8 mouse cellular contexts compared by ENCODE assay signal in genomic region chr5:128601036-128602019, GRCm38 (mm10). TPM values are rescaled to one million over a fixed set of nuclear protein-coding genes. Genes with fewer than 3 reads are reported as not detected.
DNase-seq lines count a peak whose midpoint lies in the region; ATAC-seq and TF ChIP-seq lines count a peak whose summit lies in the region.

No protein-coding gene starts in this region.

- peak overlapping the region; percentile 51 for H3K9ac ChIP-seq in forebrain, embryonic 14.5 days (ENCODE audit: low read length)
- H3K9ac ChIP-seq in limb, embryonic 13.5 days: peak overlapping the region; percentile 84

- H3K9me3 ChIP-seq in forebrain, embryonic 14.5 days (replicated peaks; ENCODE audit: control insufficient read depth, low read length): no peaks in the 10 kb centered on the region
- no peaks in the 10 kb centered on the region for H3K9me3 ChIP-seq in limb, embryonic 13.5 days

- no peak for DNase-seq in lung, adult 2 months
- no peak for DNase-seq in lung, postnatal 14 days
- DNase-seq in brain, embryonic 14.5 days (ENCODE audit: low read depth): peak; percentile 42
- DNase-seq in forebrain, embryonic 14.5 days (ENCODE audit: low spot score): peak; percentile 29
- no peak for DNase-seq in frontal cortex, postnatal 36 days (ENCODE audit: low spot score in 2 of 2)

- H3K4me1 ChIP-seq in lung, adult 2 months (ENCODE audit: control insufficient read depth, insufficient read depth, low read length): peaks cover 2% of the 10 kb centered on the region; the same call in 1 of the 2 replicates
- peaks cover 24% of the 10 kb centered on the region for H3K4me1 ChIP-seq in forebrain, embryonic 14.5 days (ENCODE audit: control insufficient read depth, insufficient read depth, low read length)
- peaks cover 86% of the 10 kb centered on the region for H3K4me1 ChIP-seq in limb, embryonic 13.5 days
- H3K4me1 ChIP-seq in small intestine, adult 2 months (ENCODE audit: control insufficient read depth, insufficient read depth, insufficient read length, low read length): peaks cover 6% of the 10 kb centered on the region; the same call in 1 of the 2 replicates

- no peak overlapping the region; the same call in 1 of the 2 replicates for H3K27ac ChIP-seq in forebrain, embryonic 14.5 days (ENCODE audit: low read depth, low read length)
- peak overlapping the region; percentile 93 for H3K27ac ChIP-seq in limb, embryonic 13.5 days
- no peak overlapping the region for H3K27ac ChIP-seq in small intestine, adult 2 months (ENCODE audit: insufficient read depth, low read depth, low read length)

- no peak for TF ChIP-seq CTCF in lung, adult 2 months (IDR thresholded peaks at IDR 0.05; ENCODE audit: insufficient read depth, low read length)
- no peak for TF ChIP-seq CTCF in brain, embryonic 14.5 days (IDR thresholded peaks at IDR 0.05; ENCODE audit: borderline replicate concordance, extremely low read depth, insufficient read depth, insufficient read length)
- TF ChIP-seq CTCF in small intestine, adult 2 months (IDR thresholded peaks at IDR 0.05; ENCODE audit: extremely low read depth, insufficient read length, insufficient replicate concordance, low read depth, low read length): no peak

- no peak for TF ChIP-seq POLR2A in lung, adult 2 months (IDR thresholded peaks at IDR 0.05; ENCODE audit: borderline replicate concordance, extremely low read depth, low read depth, low read length)
- no peak for TF ChIP-seq POLR2A in brain, embryonic 14.5 days (IDR thresholded peaks at IDR 0.05; ENCODE audit: borderline replicate concordance, extremely low read depth, insufficient read depth, insufficient read length, poor library complexity, severe bottlenecking)
- no peak for TF ChIP-seq POLR2A in small intestine, adult 2 months (IDR thresholded peaks at IDR 0.05; ENCODE audit: low read depth, low read length)

- peak overlapping the region; percentile 43 for H3K4me3 ChIP-seq in lung, adult 2 months (replicated peaks; ENCODE audit: extremely low read depth, low read depth, low read length)
- peak overlapping the region; percentile 48 for H3K4me3 ChIP-seq in forebrain, embryonic 14.5 days (ENCODE audit: low read depth, low read length)
- H3K4me3 ChIP-seq in limb, embryonic 13.5 days: peak overlapping the region; percentile 65
- peak overlapping the region; percentile 62 for H3K4me3 ChIP-seq in small intestine, adult 2 months (ENCODE audit: low read depth, low read length)

- peaks cover 74% of the 10 kb centered on the region for H3K27me3 ChIP-seq in forebrain, embryonic 14.5 days (replicated peaks; ENCODE audit: control insufficient read depth, insufficient read depth, low read length)
- H3K27me3 ChIP-seq in limb, embryonic 13.5 days: peaks cover 33% of the 10 kb centered on the region
- H3K27me3 ChIP-seq in small intestine, adult 2 months (ENCODE audit: control insufficient read depth, insufficient read depth, low read length): peaks cover 21% of the 10 kb centered on the region

- WGBS in lung, adult 2 months: under 1% methylated on average over 87 of the region's 87 CpGs
- WGBS in forebrain, embryonic 14.5 days: under 1% methylated on average over 83 of the region's 87 CpGs
- under 1% methylated on average over 87 of the region's 87 CpGs for WGBS in limb, embryonic 13.5 days
- 2% methylated on average over 87 of the region's 87 CpGs for WGBS in small intestine, adult 2 months

- H3K36me3 ChIP-seq in forebrain, embryonic 14.5 days (ENCODE audit: control insufficient read depth, insufficient read depth, low read length): no peaks in the 10 kb centered on the region
- H3K36me3 ChIP-seq in limb, embryonic 13.5 days: no peaks in the 10 kb centered on the region
- no peaks in the 10 kb centered on the region for H3K36me3 ChIP-seq in small intestine, adult 2 months (ENCODE audit: control insufficient read depth, insufficient read depth, low read length)

- H3K4me2 ChIP-seq in forebrain, embryonic 14.5 days (ENCODE audit: low read length): peak overlapping the region; percentile 95
- peak overlapping the region; percentile 91 for H3K4me2 ChIP-seq in limb, embryonic 13.5 days (replicated peaks)

- peak; percentile 56 for ATAC-seq in forebrain, embryonic 14.5 days
- ATAC-seq in limb, embryonic 13.5 days (ENCODE audit: low FRiP score, low read depth): peak; percentile 25
- ATAC-seq in inflammation-experienced regulatory T-cells, adult 6 months: no peak

RNA-seq across cellular contexts. Expression of gene Fzd10, which starts 0.7 kb away (rescaled TPM):
- polyA plus RNA-seq in lung, adult 2 months (2012; rRNA removed): 0.25 and 1.3 TPM in 2 replicates
- 13.8 and 23.6 TPM in 2 replicates for polyA plus RNA-seq in brain, embryonic 14.5 days (2012; rRNA removed)
- 2.1 and 2.3 TPM in 2 replicates for polyA plus RNA-seq in forebrain, embryonic 14.5 days (2014; fragmentation: Nextera tagmentation; extraction: Ambion mirVana)
- polyA plus RNA-seq in limb, embryonic 13.5 days (2015; fragmentation: Nextera tagmentation; extraction: Ambion mirVana): 5.6 and 7.1 TPM in 2 replicates
- polyA plus RNA-seq in small intestine, adult 2 months (2012; rRNA removed): 0.46 and 0.70 TPM in 2 replicates
- polyA plus RNA-seq in inflammation-experienced regulatory T-cells, adult 6 months (2017; shearing (Covaris generic)): not detected

Comparison
In these comparisons a context has a peak if more than half of its experiments do, and no peak if none do; other contexts are left out.
1. DNase-seq: peak in brain, embryonic 14.5 days (single experiment) and forebrain, embryonic 14.5 days (single experiment); none in lung, adult 2 months (single experiment), lung, postnatal 14 days (single experiment) and frontal cortex, postnatal 36 days (0 of 2).
2. Peak in every context shown above with its lines, with median percentiles within 50 percentile points of each other: H3K4me3 ChIP-seq.